Mouse (Mus musculus) hematopoietic stem cell, adult 5-6 weeks (primary cell): Measurements from ENCODE around the gene Cd300e. TPM values are rescaled to one million over a fixed set of nuclear protein-coding genes. Genes with fewer than 3 reads are reported as not detected.

ENCODE experiments used
- ATAC-seq, 2 experiments: fragments of 125-278 bp in 1 of 2; replicated peaks in 1 of 2; 2 replicates each; pipeline ENCODE4 v1.8.0; 2016 to 2017; ENCODE audit warnings: inconsistent platforms in 2 of 2, mild to moderate bottlenecking in 2 of 2, moderate number of reproducible peaks in 2 of 2, low read depth in 1 of 2, moderate TSS enrichment in 1 of 2; ENCODE audit not compliant: low FRiP score in 2 of 2, poor library complexity in 2 of 2, severe bottlenecking in 2 of 2, insufficient read depth in 1 of 2, low TSS enrichment in 1 of 2
- total RNA-seq: library from RNA; stranded (forward); fragments of 172-1452, 232-1000 nt; gene quantifications from 2 replicates; pipeline ENCODE4 v1.2.3, GENCODE M21; 2017

Gene Cd300e
- total RNA-seq: 0.94 TPM in 1 of 2 replicates, not detected in the other

DNA sequence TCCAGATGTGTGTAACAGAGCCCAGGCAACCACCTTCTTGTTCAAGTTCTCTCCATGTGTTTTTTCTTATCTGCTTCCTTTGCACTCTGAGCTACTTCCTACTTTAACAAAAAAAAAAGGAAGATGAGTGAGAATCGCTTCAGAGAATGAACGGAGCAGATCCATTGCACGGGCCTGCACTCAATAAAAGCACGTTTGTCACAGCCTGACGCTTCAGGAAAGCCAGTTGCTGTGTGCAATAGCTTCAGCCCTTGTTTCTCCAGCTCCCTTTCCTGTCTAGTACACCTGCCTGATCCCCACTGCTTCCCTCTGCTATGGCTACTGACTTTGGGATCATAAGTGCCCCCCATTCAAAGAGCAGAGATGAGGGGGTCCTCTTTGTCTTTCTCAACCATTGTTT lies at the start of gene Cd300e:
TSS of gene Cd300e (minus strand) at position 101 of the 400 bp plus-strand sequence.
- ATAC-seq: no peak

DNA sequence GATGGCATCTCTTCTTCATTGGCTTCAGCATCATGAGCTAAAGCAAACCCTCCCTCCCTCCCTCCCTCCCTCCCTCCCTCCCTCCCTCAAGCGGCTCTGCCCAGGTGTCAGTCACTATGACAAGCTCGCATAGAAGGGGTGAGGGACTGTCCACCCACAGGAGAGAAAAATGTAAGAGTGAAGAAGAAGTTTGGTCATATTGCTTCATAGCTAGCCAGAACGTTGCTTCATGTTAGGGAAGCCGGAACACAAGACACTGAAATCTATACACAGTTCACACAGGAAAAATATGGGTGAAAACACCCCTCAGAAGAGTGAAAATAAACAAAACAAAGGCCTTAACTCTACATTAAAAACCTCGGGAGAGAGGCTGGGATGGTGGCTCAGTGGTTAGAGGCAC lies 48.3 kb upstream of the Cd300e start:
- peak in 1 of 2 experiments; percentile 32; a peak in 1 of 4 replicates for ATAC-seq

DNA sequence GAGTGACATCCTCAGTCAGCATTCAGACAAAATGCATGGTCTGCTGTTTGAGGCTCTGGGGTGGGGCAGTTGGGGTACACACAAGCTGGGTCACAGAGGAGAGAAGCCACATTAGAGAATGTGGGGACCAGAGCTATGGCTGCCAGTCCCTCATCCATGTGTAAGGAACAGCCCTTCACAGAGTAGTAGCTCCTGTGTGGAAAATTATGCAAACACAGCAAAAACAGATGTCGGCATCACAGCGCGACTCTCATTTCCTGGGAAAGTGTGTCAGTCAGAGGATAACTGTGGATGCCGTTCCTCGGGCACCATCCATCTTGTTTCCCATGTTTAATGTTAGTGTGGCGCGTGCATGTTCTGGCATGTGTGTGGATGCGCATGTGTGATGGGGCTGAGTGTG lies 46.2 kb upstream of the Cd300e start:
- no peak for ATAC-seq

DNA sequence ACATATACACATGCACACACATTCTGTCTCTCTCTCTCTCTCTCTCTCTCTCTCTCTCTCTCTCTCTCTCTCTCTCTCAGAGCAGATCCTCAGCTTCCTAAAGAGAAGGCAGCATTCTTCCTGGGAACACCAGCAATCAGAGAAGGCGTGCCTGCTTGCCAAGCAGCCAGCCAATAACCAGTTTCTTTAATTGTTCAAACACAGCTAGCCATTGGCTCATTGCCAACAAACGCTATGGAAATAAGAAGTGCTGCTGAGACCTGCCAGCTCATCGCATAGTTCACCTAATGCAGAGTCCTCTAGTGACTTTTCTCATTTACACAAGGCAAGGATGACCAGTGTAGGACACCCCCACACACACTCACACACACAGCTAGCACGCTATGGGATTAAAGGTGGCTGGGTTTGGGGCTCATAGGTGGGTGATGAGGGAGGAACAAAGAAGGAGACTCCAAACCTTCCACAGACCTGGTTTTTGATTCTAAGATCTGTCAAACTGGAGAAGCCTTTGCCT lies 45.5 kb upstream of the Cd300e start:
- ATAC-seq: no peak

DNA sequence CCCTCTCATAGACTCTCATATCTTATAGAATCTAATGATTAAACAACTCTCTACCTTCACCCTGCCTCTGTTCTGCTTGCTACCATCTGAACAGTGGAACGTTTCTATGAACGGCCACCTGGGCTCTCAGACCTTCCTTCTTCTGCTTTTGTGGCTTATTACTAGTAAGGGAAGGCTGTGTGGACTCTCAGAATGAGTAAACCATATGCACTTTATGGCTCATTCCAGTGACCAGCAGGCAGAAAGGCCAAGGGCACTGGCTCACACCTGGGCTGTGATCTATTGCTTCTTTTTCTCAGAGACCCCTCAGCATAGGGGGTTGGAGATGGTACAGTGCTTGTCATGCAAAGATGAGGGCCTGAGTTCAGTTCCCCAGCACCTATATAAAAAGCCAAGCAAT lies 44.7 kb upstream of the Cd300e start:
- no peak for ATAC-seq

DNA sequence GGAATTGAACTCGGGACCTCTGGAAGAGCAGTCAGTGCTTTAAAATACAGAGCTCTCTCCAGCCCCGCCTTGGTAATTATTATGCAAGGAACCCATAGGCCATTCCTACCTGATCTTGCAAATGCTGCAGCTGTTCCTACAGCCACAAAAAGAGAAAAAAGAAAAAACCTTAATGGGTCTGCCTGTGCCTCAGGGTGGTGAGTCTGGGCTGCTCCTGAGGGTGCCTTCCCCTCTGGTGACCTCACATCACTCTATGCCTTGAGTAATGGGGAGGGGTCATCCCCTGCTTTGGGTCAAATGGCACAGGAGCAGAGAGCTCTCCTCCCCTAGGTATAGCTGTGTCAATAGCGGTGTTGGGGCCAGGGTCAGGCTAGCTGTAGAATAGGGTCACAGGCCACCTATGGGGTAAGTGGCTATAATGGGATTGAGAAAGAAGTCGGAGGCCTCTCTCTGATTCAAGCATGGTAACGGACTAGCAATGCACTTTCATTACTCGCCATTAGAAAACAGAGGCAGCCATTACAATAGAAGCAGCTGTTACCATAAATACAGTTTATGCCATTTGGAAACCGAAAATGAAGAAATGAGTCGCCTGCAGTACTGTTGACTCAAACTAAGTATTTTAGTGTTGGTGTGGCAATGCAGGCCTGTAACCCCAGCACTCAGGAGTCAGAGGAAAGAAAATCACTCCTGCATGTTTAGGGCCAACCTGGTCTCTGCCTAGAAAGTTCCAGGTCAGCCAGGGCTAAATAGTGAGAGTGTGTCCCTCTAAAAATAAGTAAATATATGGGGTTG lies 43.0 kb upstream of the Cd300e start:
- no peak for ATAC-seq

DNA sequence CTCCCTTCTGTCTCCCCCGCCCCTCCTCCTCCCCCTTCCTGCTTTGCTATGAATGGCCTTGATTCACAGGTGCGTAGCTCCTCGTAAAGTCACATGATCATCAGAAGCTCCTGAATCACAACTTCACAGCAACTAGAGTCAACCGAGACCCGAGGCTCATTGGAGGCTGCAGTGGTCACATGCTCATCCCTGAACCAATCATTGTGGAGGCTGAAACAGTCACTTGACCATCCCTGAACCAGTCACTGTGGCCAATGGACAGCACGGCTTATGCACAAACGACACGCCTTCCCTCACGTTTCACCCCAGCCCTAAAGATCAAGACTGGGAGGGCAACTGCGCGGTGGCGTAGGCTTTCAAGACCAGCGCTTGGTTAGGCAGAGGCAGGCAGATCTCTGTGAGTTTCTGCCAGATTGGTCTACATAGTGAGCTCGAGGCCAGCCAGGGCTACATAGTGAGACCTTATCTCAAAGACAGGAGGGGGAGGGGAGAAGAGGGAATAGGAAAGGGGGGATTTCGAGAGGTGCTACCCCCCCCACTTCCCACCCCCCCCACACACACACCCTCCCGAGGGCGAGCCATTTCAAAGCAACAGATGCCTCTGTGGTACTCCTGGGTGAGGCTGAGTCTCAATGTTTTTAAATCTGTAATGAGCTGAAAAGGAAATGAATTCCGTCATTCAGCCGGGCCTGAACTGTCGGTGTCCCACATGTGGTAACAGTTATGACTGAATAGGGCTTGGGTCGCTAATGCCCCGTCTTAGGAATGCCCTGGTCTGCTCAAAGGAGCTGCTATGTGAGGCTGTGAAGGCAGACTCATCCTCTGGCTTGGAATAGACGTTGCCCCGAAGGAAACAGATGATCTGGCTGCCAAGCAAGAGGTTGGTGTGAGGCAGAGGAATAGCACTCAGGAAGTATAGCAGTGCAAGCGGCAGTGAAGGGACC lies 41.8 kb upstream of the Cd300e start:
- no peak for ATAC-seq

DNA sequence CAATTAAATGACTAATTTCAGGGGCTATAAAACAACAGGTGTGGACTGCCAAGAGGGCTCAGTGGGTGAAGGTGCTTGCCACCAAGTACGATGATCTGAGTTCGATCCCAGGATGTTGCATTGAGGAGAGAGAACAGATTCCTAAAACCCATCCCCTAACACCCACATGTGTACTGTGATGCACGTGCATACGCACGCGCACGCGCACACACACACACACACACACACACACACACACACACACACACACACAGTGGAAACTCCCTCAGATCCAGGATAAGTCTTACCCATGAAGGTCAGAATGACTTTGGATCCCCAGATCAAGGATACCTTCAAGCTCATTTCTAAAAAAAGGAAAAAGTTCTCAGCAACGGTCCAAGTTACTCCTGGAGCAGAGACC lies 40.1 kb upstream of the Cd300e start:
- ATAC-seq: no peak

DNA sequence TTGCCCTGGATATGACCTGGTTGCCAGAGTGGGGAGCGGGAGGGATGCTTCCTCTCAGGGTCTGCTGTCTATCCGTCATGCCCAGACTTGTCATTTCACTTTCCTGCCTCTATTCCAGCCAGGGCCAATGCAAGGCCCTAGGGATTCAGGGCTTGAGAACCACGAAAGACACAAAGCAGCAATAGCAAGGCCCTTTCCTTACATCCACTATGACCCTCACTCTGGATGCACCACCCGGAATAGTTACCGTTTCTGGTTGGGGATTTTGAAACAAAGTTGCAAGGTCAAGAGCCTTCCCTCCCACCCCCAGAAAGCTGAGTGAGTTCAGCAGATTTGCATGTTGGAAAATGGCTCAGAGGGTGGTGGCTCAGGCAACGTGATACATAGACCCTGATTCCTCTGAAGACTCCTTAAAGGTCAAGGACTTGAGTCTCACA lies 39.7 kb upstream of the Cd300e start:
- no peak for ATAC-seq

DNA sequence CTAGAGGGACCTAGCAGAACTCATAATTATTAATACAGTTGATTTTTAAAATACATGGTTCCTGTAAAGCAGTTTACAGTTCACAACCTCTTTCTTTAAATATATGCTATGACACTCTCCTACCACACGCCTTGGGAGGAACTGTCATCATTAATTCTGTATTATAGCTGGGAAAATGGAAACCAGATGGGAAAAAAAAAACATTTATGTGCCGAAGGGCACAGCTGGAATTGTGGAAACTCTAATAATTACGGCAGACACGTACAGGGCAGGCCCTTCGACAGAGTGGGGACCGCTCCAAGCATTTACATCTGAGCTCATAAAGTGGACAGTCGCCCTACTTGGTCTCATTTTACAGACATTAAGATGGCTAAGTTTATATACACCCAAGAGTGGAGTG lies 38.8 kb upstream of the Cd300e start:
- ATAC-seq: no peak

DNA sequence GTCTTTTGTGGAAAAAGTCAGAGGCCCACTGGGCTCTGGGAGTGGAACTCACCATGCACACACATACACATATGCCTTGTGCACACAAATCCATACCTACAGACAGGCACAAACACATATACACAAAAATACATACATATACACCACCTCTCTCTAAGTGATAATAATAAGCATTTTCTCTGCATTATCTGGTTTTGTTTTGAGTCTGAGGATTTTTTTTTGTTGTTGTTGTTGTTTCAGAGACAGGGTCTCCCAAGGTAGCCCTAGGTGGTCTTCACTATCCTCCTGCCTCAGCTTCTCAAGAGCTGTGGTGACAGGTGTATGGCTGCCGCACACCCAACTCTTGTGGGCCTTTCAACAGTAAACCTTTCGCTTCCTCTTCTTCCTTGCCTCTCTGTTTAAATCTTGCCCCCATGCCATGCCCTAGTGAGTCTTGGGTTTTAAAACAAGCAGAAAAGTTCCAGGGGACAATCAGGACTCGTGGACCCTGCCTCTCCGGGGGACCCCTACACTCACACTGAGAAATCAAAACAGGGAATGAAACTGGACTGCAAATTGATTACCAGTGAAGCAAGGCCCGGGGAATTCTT lies 38.1 kb upstream of the Cd300e start:
- ATAC-seq: no peak

DNA sequence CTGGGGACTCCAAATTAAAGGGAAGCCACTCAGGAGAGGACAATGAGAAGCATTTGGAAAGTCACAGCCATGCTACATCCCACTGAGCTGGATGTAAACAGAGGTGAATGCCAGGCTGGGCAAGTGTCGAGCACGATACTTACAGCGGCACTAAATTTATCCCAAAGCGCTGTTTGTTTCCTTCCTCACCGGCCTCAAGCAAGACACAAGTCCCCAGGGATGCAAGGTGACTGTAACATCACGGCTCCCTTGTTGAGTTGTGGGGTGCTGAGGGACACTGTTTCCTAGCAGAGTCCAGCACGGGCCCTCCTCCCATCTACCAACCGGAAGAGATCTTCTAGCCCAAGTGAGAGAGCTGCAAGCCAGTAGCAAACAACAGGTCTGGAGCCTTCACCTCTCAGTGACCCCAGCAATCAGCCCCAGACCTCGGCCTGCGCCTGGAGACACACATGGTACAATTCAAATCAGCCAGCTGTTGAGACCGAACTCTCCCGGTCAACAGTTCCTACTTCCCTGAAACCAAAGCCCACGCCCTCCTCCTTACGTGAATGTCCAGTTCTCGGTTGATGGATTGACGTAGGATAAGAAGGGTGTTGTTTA lies 37.4 kb upstream of the Cd300e start:
- no peak for ATAC-seq

DNA sequence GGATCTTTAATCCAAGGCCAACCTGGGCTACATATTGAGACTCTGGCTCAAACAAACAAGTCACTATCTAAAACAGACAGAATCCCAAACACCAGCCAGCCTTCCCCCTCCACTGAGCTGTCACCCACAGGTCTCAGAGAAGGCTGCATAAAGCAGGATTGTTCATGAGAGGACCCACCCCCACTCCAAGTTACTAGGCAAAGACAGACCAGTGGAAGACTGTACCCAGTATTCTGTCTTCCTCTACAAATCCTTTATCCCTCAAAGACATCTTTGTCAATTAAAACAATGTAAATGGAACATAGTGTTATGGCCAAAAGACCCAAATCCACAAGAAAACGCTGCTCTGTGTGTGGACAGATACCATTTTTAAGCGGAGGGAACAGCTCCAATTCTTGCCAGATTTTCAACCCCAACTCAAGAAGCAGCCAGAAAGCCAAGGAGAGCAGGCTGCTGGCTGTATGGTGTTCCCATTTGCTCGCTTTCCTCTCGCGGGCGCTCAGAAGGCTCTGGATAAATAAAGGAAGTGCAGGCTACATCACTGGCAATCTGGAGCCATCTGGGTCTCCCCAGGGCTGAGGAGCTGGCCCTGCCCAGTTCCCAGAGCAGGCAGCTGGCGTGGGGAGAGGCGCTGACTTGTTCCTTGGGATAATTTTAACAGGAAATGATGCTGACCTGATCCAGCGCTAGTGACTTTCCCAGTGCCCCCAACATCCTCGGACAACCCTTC lies 36.4 kb upstream of the Cd300e start:
- no peak for ATAC-seq

DNA sequence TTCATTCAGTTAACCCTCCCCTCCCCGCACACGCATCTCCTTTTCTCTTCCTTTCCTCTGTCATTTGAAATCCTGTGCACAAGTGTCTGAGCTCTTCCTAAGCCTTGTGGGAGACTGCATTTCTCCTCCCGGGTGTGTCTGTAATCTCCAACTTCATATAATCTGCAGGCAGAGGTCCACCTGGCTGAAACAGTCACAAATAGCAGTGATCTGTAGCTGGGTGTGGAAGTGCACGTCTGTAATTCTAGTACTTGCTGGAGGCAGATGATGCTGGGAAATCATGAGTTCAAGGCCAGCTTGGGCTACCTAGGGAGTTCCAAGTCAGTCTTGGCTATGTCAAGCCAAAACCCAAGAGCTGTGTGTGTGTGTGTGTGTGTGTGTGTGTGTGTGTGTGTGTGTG lies 30.2 kb upstream of the Cd300e start:
- ATAC-seq: no peak

DNA sequence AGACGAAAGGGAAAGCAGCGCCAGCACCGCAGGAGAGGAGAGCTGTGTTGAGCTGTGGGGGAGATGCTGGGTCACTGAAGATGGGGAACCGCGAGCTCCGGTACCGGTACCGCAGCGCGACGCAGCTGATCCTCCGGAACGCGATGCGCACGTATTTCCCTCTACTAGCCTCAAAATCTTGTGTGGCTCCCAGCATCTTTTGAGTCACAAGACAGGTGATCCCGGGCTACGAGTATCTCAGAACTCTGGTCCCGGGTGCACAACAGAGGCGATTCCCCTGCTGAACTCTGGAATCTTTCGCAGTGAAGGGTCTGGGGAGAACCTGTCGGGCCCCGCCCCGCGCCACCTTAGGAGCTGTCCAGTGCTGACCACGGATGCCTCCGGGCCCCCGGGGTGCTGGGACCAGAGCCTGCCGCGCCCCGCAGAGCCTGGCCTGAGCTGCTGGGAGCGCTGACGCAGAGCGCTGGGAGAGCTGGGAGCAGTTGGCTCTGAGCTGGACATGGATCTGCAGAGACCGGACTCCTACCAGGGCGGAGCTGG lies 29.5 kb upstream of the Cd300e start, which contains the start of gene Rab37:
TSS of gene Rab37 (plus strand) at position 70 of the 540 bp plus-strand sequence.
- peak; percentile 36 to 53; a peak in 2 of 4 replicates for ATAC-seq

DNA sequence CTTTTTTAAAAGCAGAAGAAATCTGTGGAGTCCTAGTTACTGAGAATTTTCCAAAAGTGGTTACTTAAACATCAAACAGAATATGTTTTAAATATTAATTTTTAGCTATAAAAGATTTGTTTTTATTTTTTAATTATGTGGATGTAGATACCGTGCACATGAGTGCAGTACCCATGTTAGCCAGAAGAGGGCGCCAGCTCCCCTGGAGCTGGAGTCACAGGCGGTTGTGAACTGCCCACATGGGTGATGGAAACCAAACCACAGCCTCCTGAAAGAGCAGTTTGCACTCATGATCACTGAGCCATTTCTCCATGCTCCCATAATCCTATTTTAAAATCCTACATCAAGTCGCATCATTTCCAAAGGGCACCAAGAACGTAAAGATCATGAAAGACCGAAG lies 27.9 kb upstream of the Cd300e start:
- no peak for ATAC-seq
